Mouse (Mus musculus): Measurements from ENCODE around the gene Cog7. TPM values are rescaled to one million over a fixed set of nuclear protein-coding genes. Genes with fewer than 3 reads are reported as not detected.
A peak's percentile ranks its signal among the peaks of the same experiment; 100 is the strongest.

Gene Cog7
- total RNA-seq (2021) = 10 to 100 TPM; 32.7 to 33.9 TPM
- long read RNA-seq, experiment 1, transcript Cog7-201 (17 exons, 2,902 nt) = major isoform, 19 of 32 reads
- long read RNA-seq, experiment 1, partial matches to known transcripts = 2 of 32 reads
- long read RNA-seq, experiment 1, other reads (novel, unspliced or antisense) = 11 of 32 reads
- long read RNA-seq, experiment 2, transcript Cog7-201 (17 exons, 2,902 nt) = major isoform, 38 of 49 reads
- long read RNA-seq, experiment 2, partial matches to known transcripts = 2 of 49 reads
- long read RNA-seq, experiment 2, other reads (novel, unspliced or antisense) = 9 of 49 reads

DNA sequence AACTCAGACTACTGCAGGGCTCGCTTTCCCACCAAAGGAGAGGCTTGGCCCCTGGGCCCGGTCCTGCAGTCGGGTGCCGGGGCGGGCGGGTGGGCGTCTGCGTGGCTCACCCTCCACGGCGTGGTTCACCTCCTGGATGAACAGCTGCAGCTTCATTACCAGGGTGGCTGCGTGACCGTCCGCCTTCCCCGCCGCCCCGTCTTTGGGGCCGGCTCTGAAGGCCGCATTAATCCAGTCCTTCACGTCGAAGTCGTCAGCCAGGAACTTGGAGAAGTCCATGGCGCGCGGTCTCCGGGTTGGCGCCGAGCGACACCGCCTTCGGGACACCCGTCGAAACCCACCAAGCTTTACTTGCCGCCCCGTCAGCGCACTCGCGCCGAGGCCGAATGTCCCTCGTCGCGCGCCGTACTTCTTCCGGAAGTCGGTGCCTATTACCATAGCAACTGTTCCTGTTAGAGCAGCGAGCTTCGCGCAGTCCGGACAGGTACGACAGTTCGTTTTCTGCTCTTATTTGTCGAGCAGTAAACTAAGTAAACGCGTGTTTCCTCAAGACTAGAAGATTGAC is at the start of gene Cog7:
Gene Cog7, minus strand, starts transcription at position 405 of the 565 bp plus-strand sequence.
- DNase-seq (ENCODE audit: low spot score in 2 of 2) = peak; percentile 90 to 94

DNA sequence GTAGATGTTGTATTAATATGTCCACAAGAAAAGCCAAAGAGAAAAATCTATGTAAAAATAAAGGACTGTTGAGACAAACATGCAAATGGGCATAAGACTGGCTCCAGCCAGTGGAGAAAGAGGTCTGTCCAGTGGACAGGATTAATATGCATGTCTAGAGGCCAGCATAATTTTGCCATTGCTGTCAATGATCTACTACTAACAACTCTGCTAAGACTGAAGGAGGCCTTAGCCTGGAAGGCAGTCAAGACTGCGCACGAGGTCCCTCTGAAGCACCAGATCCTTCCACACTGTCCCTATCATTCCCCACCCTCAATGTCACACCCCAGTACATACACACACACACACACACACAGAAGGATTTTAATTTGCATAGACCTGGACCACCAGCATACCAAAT is 40.6 kb upstream of the Cog7 start:
- DNase-seq (ENCODE audit: low spot score in 2 of 2) = no peak

GRCm38 (mm10) chr7:122020667-122021354 is 39.3 kb upstream of the Cog7 start, which contains the start of gene Gga2:
Gga2 (minus strand) TSS chr7:122021222.
- peak; percentile 85 to 89 for DNase-seq (ENCODE audit: low spot score in 2 of 2)

GRCm38 (mm10) chr7:122020273-122020666 is 38.8 kb upstream of the Cog7 start:
- DNase-seq (ENCODE audit: low spot score in 2 of 2) = peak in 1 of 2 experiments; percentile 24

GRCm38 (mm10) chr7:122018978-122019377 is 37.5 kb upstream of the Cog7 start:
- DNase-seq (ENCODE audit: low spot score in 2 of 2) = peak in 1 of 2 experiments; percentile 60

- no peak for DNase-seq (ENCODE audit: low spot score in 2 of 2)
These were observed 36.7 kb upstream of the Cog7 start for GRCm38 (mm10) chr7:122018247-122018646.

DNA sequence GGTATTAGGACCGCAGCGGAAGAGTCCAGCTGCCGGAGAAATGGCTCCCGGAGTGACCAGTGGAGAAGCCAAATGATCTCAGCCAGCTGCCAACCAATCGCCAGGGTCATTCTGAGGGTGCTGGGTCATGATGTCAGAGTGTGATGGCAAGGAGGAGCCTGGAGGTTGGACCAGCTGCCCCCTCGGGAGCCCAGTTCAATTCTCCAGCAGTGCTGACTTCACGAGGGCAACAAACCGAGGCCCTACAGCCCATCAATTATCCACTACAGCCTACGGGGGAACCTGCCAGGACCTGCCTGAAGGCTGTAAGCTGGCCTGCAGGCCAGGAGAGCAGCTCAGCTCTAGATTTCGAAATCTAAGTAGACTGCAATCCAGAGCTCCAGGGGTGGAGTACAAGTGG is 34.2 kb upstream of the Cog7 start:
- no peak for DNase-seq (ENCODE audit: low spot score in 2 of 2)

- no peak for DNase-seq (ENCODE audit: low spot score in 2 of 2)
These were observed 33.6 kb upstream of the Cog7 start for GRCm38 (mm10) chr7:122015105-122015504.

DNA sequence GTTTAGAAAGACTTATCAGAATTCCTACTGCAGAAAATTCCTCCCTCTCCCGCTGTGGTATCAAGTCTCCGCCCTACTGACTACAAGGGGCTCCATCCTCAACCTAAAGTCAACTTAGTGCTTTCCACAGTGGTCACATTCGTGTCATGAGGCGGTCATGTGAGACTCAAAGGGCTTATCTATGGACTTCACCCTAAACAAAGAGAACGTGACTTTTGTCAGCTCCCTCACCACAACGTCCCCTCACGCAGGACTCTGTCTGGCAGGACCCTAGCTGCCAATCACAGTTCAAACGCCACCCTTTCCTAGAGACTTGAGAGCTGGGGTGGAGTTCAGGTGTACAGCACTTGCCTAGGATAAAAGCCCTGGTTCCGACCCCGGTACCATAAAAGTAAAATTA is 31.4 kb upstream of the Cog7 start:
- no peak for DNase-seq (ENCODE audit: low spot score in 2 of 2)

GRCm38 (mm10) chr7:122012370-122012769 is 30.9 kb upstream of the Cog7 start:
- no peak for DNase-seq (ENCODE audit: low spot score in 2 of 2)

DNA sequence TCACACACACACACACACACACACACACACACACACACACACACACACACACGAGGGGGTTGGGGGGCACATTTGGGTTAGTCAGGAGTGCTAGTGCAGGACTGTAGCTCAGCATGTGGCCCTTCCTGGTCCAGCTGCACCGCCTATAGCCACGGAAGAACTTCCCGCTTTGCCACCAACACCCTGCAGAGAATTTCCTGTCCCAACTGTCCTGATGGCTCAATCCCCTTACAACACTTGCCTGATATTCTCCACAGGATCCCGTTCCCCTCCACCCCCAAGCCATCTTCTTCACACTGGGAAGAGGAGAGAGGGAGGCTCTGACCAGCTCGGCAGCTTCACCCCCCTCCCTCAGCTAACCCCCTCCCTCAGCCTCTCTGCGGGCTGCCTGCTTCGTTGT is 18.9 kb upstream of the Cog7 start:
- no peak for DNase-seq (ENCODE audit: low spot score in 2 of 2)

- no peak for DNase-seq (ENCODE audit: low spot score in 2 of 2)
These were observed 14.4 kb upstream of the Cog7 start for GRCm38 (mm10) chr7:121995961-121996360.

- peak in 1 of 2 experiments; percentile 35 for DNase-seq (ENCODE audit: low spot score in 2 of 2)
These were observed 6.5 kb downstream of the Cog7 start for GRCm38 (mm10) chr7:121975031-121975430.

DNA sequence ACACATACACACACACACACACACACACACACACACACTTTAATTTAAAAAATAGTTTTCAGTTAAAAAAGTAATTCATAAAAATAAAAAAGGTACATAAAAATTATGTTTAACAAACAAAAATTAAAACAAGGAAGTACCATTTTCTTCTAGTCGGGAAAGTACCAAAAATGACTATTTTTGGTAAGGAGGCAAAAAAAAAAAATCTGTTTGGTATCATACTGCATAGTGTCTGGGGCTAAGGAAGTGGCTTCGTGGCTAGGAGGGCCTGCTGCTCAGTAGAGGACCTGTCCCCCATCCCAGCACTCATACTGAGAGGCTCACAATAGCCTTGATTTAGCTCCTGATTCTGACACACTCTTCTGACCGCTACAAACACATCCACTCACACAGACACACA is 9.8 kb downstream of the Cog7 start:
- no peak for DNase-seq (ENCODE audit: low spot score in 2 of 2)

DNA sequence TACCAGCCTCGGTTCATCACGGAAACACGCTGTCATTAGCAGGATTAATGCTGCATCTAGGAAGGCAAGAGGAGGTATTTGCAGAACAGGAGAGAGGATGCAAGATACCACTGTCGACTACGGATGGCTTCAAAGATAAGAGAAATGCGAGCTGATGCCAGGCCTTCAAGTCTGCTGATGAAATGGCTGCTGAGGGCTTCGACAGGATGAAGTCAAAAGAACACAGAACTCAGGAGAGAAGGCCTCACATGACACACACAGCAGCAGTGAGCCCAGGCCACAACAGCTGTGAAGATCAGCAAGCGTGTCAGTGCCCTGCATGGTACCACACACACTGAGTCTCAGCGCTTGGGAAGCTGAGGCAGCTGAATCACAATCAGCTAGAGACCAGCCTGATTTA is 11.3 kb downstream of the Cog7 start:
- no peak for DNase-seq (ENCODE audit: low spot score in 2 of 2)

DNA sequence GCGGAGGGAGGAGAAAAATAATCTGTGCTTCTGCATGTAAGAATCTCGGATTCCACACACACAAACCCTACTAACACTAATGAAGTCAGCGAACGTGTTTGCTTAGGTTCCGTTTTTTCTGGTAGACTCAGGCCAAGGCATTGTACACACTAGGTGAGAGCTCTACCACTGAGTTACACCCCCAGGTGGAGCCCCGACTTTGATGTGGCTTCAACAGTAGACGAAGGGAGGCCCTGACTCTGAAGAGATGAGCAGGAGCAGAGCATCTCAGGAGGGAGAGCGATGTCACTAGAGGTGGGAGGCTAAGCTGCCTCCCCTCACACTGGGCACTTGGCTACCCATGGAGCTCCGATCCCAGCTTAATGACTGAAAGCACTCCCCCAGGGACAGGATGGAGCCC is 12.7 kb downstream of the Cog7 start:
- no peak for DNase-seq (ENCODE audit: low spot score in 2 of 2)

GRCm38 (mm10) chr7:121968242-121968641 is 13.3 kb downstream of the Cog7 start:
- DNase-seq (ENCODE audit: low spot score in 2 of 2) = no peak

GRCm38 (mm10) chr7:121966169-121966568 is 15.3 kb downstream of the Cog7 start:
- DNase-seq (ENCODE audit: low spot score in 2 of 2) = no peak

GRCm38 (mm10) chr7:121963883-121964398 is 17.6 kb downstream of the Cog7 start:
- DNase-seq (ENCODE audit: low spot score in 2 of 2) = peak; percentile 22 to 82

- no peak for DNase-seq (ENCODE audit: low spot score in 2 of 2)
These were observed 18.9 kb downstream of the Cog7 start for GRCm38 (mm10) chr7:121962571-121962959.

DNA sequence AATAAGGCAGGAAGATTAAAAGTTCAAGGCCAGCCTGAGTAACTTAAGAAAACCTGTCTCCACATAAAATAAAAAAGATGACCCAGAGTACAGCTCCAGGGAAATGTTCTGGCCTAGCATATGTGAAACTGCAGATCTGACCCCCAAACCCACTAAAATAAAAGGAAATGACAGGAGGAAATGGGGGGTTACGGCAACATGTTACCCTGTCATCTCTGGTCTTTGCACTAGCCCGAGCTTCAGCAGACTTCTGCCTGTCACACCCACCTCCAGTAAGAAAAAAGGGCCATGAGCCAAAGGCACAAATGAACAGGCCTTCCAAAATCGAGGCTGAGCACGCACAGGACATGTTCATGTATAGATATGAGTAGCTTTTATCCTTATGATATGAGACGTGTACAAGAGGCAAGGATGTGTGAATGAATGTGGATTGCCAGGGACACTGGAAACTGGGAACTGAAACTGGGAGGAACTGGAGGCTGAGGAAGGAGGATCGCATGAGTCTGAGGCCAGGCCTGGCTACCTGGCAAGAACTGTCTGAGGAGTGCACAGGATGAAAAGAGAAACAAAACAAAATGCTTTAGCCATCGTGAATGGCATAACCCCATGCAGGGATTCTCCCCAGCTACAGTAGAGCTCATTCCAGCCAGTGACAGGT is 19.5 kb downstream of the Cog7 start:
- no peak for DNase-seq (ENCODE audit: low spot score in 2 of 2)

DNA sequence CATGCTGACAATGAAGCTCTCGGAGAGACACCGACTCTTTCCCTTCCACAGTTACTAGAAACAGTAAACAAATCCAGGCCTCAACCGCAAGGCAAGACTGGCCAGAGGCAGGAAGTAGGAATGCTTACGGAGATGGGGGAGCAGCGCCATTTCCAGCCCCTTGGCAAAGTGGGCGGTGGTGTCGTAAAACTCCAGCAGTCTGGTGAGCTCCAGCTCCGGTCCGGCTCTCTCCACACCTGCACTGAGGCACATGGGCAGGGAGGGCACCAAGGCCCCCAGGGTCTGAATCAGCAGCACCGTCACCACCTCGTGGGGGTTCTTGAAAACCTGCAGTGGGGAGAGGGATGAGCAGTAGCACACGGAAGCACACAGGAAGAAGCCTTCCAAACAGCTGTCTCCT is 25.7 kb downstream of the Cog7 start:
- no peak for DNase-seq (ENCODE audit: low spot score in 2 of 2)

Data from layer of hippocampus, postnatal 14 days (tissue).